Mouse (Mus musculus) thymus, adult 2 months (tissue): ENCODE data around the gene Tgfb2. TPM values are rescaled to one million over a fixed set of nuclear protein-coding genes. Genes with fewer than 3 reads are reported as not detected.

Source experiments
- DNase-seq: peaks from one replicate; pipeline ENCODE4 v3.0.0; 2021
- H3K27ac ChIP-seq: fragments of 200-500 bp; 2 replicates; pipeline ENCODE4 v1.5.1; 2012; ENCODE audit warnings: low read length, control low read depth; ENCODE audit not compliant: control insufficient read depth, insufficient read depth
- H3K27me3 ChIP-seq: fragments of 200-500 bp; 2 replicates; pipeline ENCODE4 v1.6.1; 2012; ENCODE audit warnings: mild to moderate bottlenecking, low read length, moderate library complexity, mixed read lengths; ENCODE audit not compliant: control insufficient read depth, insufficient read depth
- H3K36me3 ChIP-seq: fragments of 200-500 bp; 2 replicates; pipeline ENCODE4 v1.6.1; 2012; ENCODE audit warnings: mild to moderate bottlenecking, low read length, moderate library complexity; ENCODE audit not compliant: control insufficient read depth, insufficient read depth
- H3K4me1 ChIP-seq: fragments of 200-500 bp; replicated peaks from 2 replicates; pipeline ENCODE4 v1.6.1; 2012; ENCODE audit warnings: low read length; ENCODE audit not compliant: control insufficient read depth, insufficient read depth
- H3K4me3 ChIP-seq: fragments of 200-500 bp; 2 replicates; pipeline ENCODE4 v1.5.1; 2012; ENCODE audit warnings: mild to moderate bottlenecking, low read length, control low read depth, moderate library complexity; ENCODE audit not compliant: control insufficient read depth, insufficient read depth
- CTCF ChIP-seq: fragments of 200-500 bp; IDR thresholded peaks from 2 replicates; pipeline ENCODE4 v1.5.1; 2012; ENCODE audit warnings: mild to moderate bottlenecking, control low read depth, low read length, moderate library complexity, borderline replicate concordance; ENCODE audit not compliant: control insufficient read depth, poor library complexity, insufficient read depth; ENCODE audit errors: extremely low read depth
- POLR2A ChIP-seq: fragments of 200-500 bp; IDR thresholded peaks from 2 replicates; pipeline ENCODE4 v1.6.1; 2012; ENCODE audit warnings: mild to moderate bottlenecking, low read length, control low read depth, moderate library complexity; ENCODE audit not compliant: control insufficient read depth, poor library complexity, insufficient read depth; ENCODE audit errors: extremely low read depth
- WGBS: fragments of 180-500 bp; shearing (Covaris S2); methylation state at CpG from one replicate; pipeline ENCODE4 v1.1.7; 2018; 5-methylcytosine and 5-hydroxymethylcytosine counted together
- polyA plus RNA-seq: library from polyadenylated mRNA; depleted of rRNA; stranded (reverse); fragments of >200 nt; gene quantifications from 2 replicates; pipeline ENCODE4 v1.2.3, GENCODE M21; 2012; rRNA removed

Tgfb2 gene
- polyA plus RNA-seq = 0.78 and 0.89 TPM in 2 replicates

DNA sequence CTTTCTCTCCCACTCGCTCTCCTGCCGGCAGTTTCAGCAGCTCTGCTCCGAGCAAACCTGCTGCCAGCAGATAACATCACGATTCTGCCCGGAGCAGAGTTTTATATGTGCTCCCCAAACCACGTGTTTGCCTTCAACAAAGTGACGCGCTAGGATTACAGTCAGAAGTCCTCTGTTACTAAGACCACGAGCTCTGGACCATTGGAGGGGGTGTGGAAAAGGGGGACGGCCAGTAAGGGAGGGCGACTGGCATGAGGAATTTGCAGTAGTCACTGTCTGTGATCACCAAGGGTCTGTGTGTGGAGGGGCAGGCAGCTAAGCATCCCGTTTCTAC, at the start of gene Tgfb2:
Gene Tgfb2 (minus strand): TSS at position 75 of the 334 bp plus-strand sequence.
- Histone ChIP-seq H3K36me3 (no peaks in the 10 kb centered on the region), H3K4me3 (peak within 1 kb of the TSS; percentile 17), H3K27ac (no peak within 1 kb of the TSS), H3K27me3 (peaks cover 3% of the 10 kb centered on the region), H3K4me1 (peaks cover 4% of the 10 kb centered on the region; the same call in 1 of the 2 replicates)
- DNase-seq = no peak
- 6% methylated on average over 12 of the region's 12 CpGs for WGBS
- TF ChIP-seq POLR2A (no peak), CTCF (no peak)

DNA sequence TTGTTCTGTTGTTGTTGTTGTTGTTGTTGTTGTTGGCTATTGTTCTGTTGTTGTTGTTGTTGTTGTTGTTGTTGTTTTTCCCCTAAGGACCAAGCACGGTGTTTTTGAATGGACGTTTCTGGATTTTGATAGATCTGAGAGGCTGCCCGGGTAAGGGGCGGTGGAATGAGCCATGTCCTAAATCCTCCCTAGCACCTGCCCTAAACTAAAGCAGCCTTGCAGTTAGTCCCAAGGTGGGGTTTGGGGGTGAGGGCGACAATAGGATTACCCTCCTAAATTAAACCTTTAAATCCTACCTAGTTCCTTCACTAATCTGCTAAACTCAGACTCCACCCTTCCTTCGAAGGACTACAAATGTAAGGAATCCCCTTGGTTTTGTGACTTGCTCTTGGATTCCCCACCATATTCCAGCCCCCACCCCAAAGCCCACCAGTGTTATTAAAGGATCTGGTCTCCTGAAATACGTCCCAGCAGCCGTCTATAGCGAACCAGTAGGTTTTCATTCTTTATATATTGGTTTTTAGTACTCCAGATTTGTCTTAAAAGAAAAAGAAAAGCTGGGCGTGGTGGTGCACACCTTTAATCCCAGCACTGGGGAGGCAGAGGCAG, 44.0 kb upstream of the Tgfb2 start:
- 46% methylated on average over 10 of the region's 10 CpGs for WGBS
- peaks cover 4% of the 10 kb centered on the region; the same call in 1 of the 2 replicates for H3K4me1 ChIP-seq
- no peak overlapping the region for H3K27ac ChIP-seq
- no peaks in the 10 kb centered on the region for H3K27me3 ChIP-seq
- no peaks in the 10 kb centered on the region for H3K36me3 ChIP-seq
- TF ChIP-seq POLR2A (no peak), CTCF (no peak)
- peak; percentile 8 for DNase-seq
- peak overlapping the region; percentile 68 for H3K4me3 ChIP-seq

DNA sequence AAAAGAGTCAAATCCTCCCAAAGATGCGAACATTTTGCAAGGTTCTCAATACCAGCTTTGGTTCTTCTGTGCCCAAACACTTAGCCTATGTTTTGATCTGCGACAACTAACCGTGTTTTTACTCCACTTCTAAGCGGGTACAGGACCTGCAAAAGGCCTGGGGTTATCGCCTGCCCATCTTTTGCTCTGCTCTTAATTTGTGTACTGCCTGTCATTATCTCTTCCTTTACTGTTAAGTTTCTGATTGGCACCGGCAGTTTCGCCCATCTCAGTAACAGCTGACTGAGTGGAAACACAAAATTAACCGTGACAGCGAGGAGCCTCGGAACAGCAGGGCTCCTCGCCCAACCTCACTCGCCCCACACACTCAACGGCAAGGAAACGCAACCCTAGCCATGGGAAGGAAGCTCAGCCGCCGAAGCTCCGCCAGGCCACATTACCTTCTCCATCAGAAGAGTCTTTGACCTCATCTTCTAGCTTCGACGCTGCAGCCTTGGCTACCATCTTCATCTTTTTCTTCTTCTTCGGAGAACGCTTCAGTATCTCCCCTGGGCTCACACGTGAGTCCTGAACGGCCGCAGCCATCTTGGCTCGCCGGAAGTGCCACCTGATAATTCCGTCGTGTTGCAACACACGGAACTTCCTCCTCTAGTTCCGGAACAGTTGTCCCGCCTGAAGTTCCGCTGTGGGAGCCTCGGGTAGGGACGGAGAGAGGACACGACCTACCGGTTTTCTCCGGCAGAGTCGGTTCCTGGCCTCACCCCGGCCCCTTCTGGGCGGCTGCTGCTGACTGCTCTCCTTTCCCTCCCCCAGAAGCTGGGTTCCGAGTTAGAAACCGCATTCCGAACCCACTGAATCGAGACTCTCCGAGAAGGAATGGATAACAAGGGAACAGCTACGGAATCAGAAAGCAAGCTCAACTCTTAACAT, 43.2 kb upstream of the Tgfb2 start, which contains the start of gene Rrp15:
Gene Rrp15 (minus strand): TSS at position 635 of the 930 bp plus-strand sequence.
- Histone ChIP-seq H3K27me3 (no peaks in the 10 kb centered on the region), H3K4me1 (peaks cover 4% of the 10 kb centered on the region; the same call in 1 of the 2 replicates), H3K4me3 (peak within 1 kb of the TSS; percentile 68), H3K36me3 (no peaks in the 10 kb centered on the region), H3K27ac (peak within 1 kb of the TSS; percentile 24; the same call in 1 of the 2 replicates)
- DNase-seq = peak; percentile 83
- TF ChIP-seq POLR2A = no peak
- no peak for TF ChIP-seq CTCF
- WGBS = under 1% methylated on average over 46 of the region's 46 CpGs

DNA sequence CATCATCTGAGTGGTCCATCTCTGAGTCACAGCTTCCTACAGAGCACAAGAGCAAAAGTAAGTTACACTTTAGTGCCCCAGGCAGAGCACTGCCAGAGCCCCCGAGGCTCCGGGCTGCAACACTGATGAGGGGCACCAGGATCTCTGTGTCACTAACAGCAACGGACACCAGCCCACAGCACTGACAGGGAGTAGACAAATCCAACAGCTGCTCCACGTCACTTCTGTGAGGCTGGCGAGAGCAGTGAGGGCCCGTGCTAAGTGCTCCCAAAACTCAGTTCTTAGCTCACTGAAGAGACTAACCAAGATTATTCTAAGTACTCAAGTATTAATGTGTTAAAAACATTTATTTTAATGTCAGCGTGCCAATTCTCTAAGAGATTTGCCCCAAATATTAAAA, 34.0 kb upstream of the Tgfb2 start:
- Histone ChIP-seq H3K27me3 (no peaks in the 10 kb centered on the region), H3K36me3 (peaks cover 13% of the 10 kb centered on the region; the same call in 1 of the 2 replicates), H3K4me3 (no peak overlapping the region), H3K27ac (no peak overlapping the region), H3K4me1 (no peaks in the 10 kb centered on the region)
- TF ChIP-seq POLR2A (no peak), CTCF (no peak)
- no peak for DNase-seq
- 96% methylated on average over 7 of the region's 7 CpGs for WGBS

DNA sequence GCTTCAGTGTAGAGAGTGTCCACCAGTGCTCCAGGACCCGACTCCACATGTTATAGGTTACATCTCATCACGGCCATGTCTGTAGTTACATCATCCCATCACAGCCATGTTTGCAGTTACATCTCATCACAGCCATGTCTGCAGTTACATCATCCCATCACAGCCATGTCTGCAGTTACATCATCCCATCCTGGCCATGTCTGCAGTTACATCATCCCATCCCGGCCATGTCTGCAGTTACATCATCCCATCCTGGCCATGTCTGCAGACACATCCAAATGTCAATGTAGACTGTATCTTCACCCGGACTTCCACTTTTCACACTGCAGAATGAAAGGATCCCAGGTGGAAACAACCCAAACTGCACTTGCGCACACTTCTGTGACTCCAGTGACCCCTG, 29.7 kb upstream of the Tgfb2 start:
- no peak for TF ChIP-seq CTCF
- Histone ChIP-seq H3K4me3 (no peak overlapping the region), H3K36me3 (peaks cover 13% of the 10 kb centered on the region; the same call in 1 of the 2 replicates), H3K4me1 (no peaks in the 10 kb centered on the region), H3K27ac (no peak overlapping the region), H3K27me3 (no peaks in the 10 kb centered on the region)
- DNase-seq = no peak
- WGBS = 98% methylated on average over 5 of the region's 5 CpGs

DNA sequence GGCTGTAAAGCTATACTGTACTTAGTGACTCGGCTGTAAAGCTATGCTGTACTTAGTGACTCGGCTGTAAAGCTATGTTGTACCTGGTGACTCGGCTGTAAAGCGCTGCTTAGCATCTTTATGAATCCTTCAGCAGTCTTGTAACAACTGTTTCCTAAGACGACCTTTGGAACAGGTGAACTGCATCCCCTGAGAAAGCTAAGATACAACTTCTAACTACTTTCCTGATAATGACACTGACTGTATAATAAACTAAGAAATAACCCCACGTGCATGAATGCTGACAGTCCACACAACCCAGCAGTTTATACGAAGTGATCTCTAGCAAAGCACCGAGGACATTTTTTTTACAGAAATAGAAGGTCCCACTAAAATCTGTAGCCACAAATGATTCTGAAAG, 27.3 kb upstream of the Tgfb2 start:
- no peak for TF ChIP-seq POLR2A
- TF ChIP-seq CTCF = no peak
- no peak overlapping the region for H3K27ac ChIP-seq
- no peaks in the 10 kb centered on the region for H3K4me1 ChIP-seq
- H3K27me3 ChIP-seq = no peaks in the 10 kb centered on the region
- no peak for DNase-seq
- peaks cover 13% of the 10 kb centered on the region; the same call in 1 of the 2 replicates for H3K36me3 ChIP-seq
- 96% methylated on average over 8 of the region's 8 CpGs for WGBS
- no peak overlapping the region for H3K4me3 ChIP-seq
